Mouse (Mus musculus) limb, embryonic 14.5 days (tissue): ENCODE results near the gene Mt1. TPM values are rescaled to one million over a fixed set of nuclear protein-coding genes. Genes with fewer than 3 reads are reported as not detected.
"Not testable (repeated sequence)": the region's sequence is repeated elsewhere in the genome, so short reads cannot be mapped to it uniquely, and the experiment has no call there.

Source experiments
- ATAC-seq: fragments of 200-750 bp; cut with Nextera tagmentation; 2 replicates; pipeline ENCODE4 v1.8.0; 2017; ENCODE audit warnings: low read depth, moderate number of reproducible peaks, moderate TSS enrichment; ENCODE audit not compliant: low FRiP score
- DNase-seq: peaks from one replicate; pipeline ENCODE4 v3.0.0-alpha.2; 2015; ENCODE audit warnings: low spot score
- H3K27ac ChIP-seq: fragments of 300-500 bp; sonication (generic); replicated peaks from 2 replicates; pipeline ENCODE4 v1.5.1; 2014; ENCODE audit warnings: low read depth, mild to moderate bottlenecking, low read length, moderate library complexity, mixed read lengths
- H3K27me3 ChIP-seq: fragments of 300-500 bp; sonication (generic); 2 replicates; pipeline ENCODE4 v1.6.1; 2014; ENCODE audit warnings: low read length, mixed read lengths; ENCODE audit not compliant: control insufficient read depth, insufficient read depth
- H3K36me3 ChIP-seq: fragments of 300-500 bp; sonication (generic); 2 replicates; pipeline ENCODE4 v1.6.1; 2014; ENCODE audit warnings: mild to moderate bottlenecking, low read length, moderate library complexity, mixed read lengths; ENCODE audit not compliant: control insufficient read depth, insufficient read depth
- H3K4me1 ChIP-seq: fragments of 300-500 bp; sonication (generic); 2 replicates; pipeline ENCODE4 v1.6.1; 2014; ENCODE audit warnings: antibody characterized with exemption, low read length, mixed read lengths; ENCODE audit not compliant: control insufficient read depth, insufficient read depth
- H3K4me2 ChIP-seq: fragments of 300-500 bp; sonication (generic); replicated peaks from 2 replicates; pipeline ENCODE4 v1.6.1; 2014; ENCODE audit warnings: low read depth, mild to moderate bottlenecking, low read length, moderate library complexity; ENCODE audit not compliant: severe bottlenecking
- H3K4me3 ChIP-seq: fragments of 300-500 bp; sonication (generic); replicated peaks from 2 replicates; pipeline ENCODE4 v1.5.1; 2014; ENCODE audit warnings: low read length
- H3K9ac ChIP-seq: fragments of 300-500 bp; sonication (generic); 2 replicates; pipeline ENCODE4 v1.6.1; 2014; ENCODE audit warnings: mild to moderate bottlenecking, low read depth, low read length, moderate library complexity; ENCODE audit not compliant: severe bottlenecking
- H3K9me3 ChIP-seq: fragments of 300-500 bp; sonication (generic); 2 replicates; pipeline ENCODE4 v1.6.1; 2016; ENCODE audit warnings: low read length; ENCODE audit not compliant: control insufficient read depth
- POLR2A ChIP-seq: fragments of 200-500 bp; IDR thresholded peaks from 2 replicates; pipeline ENCODE4 v1.8.0; 2012; ENCODE audit warnings: inconsistent platforms, mild to moderate bottlenecking, moderate library complexity, borderline replicate concordance; ENCODE audit not compliant: insufficient read depth, insufficient read length; ENCODE audit errors: extremely low read depth
- WGBS: fragments of 180-500 bp; shearing (Covaris S2); extraction: QIAGEN DNeasy Blood & Tissue Kit; methylation state at CpG from one replicate; pipeline ENCODE4 v1.1.7; 2014; 5-methylcytosine and 5-hydroxymethylcytosine counted together
- polyA plus RNA-seq, 2 experiments: library from polyadenylated mRNA; depleted of rRNA in 1 of 2; stranded (reverse) in 1 of 2; unstranded in 1 of 2; fragments of >200 nt; fragmentation: Nextera tagmentation in 1 of 2; extraction: Ambion mirVana in 1 of 2; gene quantifications; 2 replicates each; pipeline versions ENCODE4 v1.2.1 to v1.2.3; 2012 to 2014

The Mt1 gene
- polyA plus RNA-seq (2012; rRNA removed) (91.7 and 100 TPM in 2 replicates), polyA plus RNA-seq (2014; fragmentation: Nextera tagmentation; extraction: Ambion mirVana) (149 and 158 TPM in 2 replicates)

GRCm38 (mm10) chr8:94178857-94179712 lies at the start of gene Mt1:
Gene Mt1 (plus strand): TSS chr8:94179082.
- H3K27ac ChIP-seq = no peak within 1 kb of the TSS
- 1% methylated on average over 50 of the region's 50 CpGs for WGBS

GRCm38 (mm10) chr8:94129133-94129789 lies 49.6 kb upstream of the Mt1 start:
- no peak for ATAC-seq
- WGBS = 85% methylated on average over 6 of the region's 6 CpGs
- no peaks in the 10 kb centered on the region for H3K4me1 ChIP-seq

More at GRCm38 (mm10) chr8:94178857-94179712, at the start of gene Mt1:
- Histone ChIP-seq H3K9me3 (no peaks in the 10 kb centered on the region), H3K4me3 (peak within 1 kb of the TSS; percentile 44), H3K36me3 (no peaks in the 10 kb centered on the region), H3K4me2 (peak within 1 kb of the TSS; percentile 56), H3K4me1 (peaks cover 16% of the 10 kb centered on the region; the same call in 1 of the 2 replicates), H3K27me3 (peaks cover 94% of the 10 kb centered on the region), H3K9ac (peak within 1 kb of the TSS; percentile 40; the same call in 1 of the 2 replicates)
- TF ChIP-seq POLR2A = no peak
- DNase-seq (peak; percentile 79), ATAC-seq (peak; percentile 76)

GRCm38 (mm10) chr8:94130126-94130525 lies 48.8 kb upstream of the Mt1 start:
- Histone ChIP-seq H3K4me1 (no peaks in the 10 kb centered on the region), H3K27ac (no peak overlapping the region), H3K36me3 (no peaks in the 10 kb centered on the region), H3K9me3 (no peaks in the 10 kb centered on the region; the same call in 1 of the 2 replicates), H3K27me3 (no peaks in the 10 kb centered on the region), H3K4me2 (no peak overlapping the region), H3K4me3 (no peak overlapping the region), H3K9ac (no peak overlapping the region)
- DNase-seq (no peak), ATAC-seq (no peak)
- no peak for TF ChIP-seq POLR2A
- 83% methylated on average over 4 of the region's 4 CpGs for WGBS

More at GRCm38 (mm10) chr8:94129133-94129789, 49.6 kb upstream of the Mt1 start:
- H3K9me3 ChIP-seq = no peaks in the 10 kb centered on the region; the same call in 1 of the 2 replicates
- no peak overlapping the region for H3K4me2 ChIP-seq
- no peaks in the 10 kb centered on the region for H3K36me3 ChIP-seq
- no peak for DNase-seq
- H3K27ac ChIP-seq = no peak overlapping the region
- no peak overlapping the region for H3K4me3 ChIP-seq
- no peak for TF ChIP-seq POLR2A
- H3K9ac ChIP-seq = no peak overlapping the region
- H3K27me3 ChIP-seq = no peaks in the 10 kb centered on the region

DNA sequence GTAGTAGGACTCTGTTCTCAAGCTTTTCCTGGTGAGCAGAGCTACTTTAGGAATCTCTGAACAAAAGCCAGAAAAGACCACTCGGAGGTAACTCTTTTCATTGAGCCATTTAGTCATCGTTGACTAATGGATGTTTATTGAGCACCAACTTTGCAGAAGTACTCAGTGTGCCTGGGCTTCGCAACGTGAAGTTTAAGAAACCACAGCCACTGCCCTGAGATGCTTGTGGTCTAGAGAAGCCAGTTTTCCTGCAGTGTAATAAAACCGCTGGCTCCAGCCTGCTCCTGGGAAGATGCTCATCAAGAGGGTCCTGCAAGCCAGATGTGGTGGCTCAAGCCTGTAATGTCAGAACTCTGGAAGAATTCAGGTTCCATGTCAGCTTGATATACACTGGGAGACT lies 46.8 kb upstream of the Mt1 start:
- no peaks in the 10 kb centered on the region for H3K27me3 ChIP-seq
- no peak for TF ChIP-seq POLR2A
- DNase-seq = no peak
- H3K9me3 ChIP-seq = no peaks in the 10 kb centered on the region; the same call in 1 of the 2 replicates
- no peak overlapping the region for H3K4me2 ChIP-seq
- H3K4me1 ChIP-seq = no peaks in the 10 kb centered on the region
- no peak overlapping the region for H3K9ac ChIP-seq
- no peak overlapping the region for H3K27ac ChIP-seq
- H3K4me3 ChIP-seq = no peak overlapping the region
- 54% methylated on average over 5 of the region's 5 CpGs for WGBS
- ATAC-seq = no peak
- H3K36me3 ChIP-seq = no peaks in the 10 kb centered on the region

GRCm38 (mm10) chr8:94134601-94135000 lies 44.3 kb upstream of the Mt1 start:
- not testable (repeated sequence) for H3K4me2 ChIP-seq, H3K36me3 ChIP-seq, H3K9me3 ChIP-seq, H3K27me3 ChIP-seq, H3K4me3 ChIP-seq, H3K9ac ChIP-seq, H3K27ac ChIP-seq, DNase-seq, H3K4me1 ChIP-seq, ATAC-seq
- WGBS = 39% methylated on average over 3 of the region's 3 CpGs
